Mouse (Mus musculus): ENCODE results near the gene 2610528A11Rik. TPM values are rescaled to one million over a fixed set of nuclear protein-coding genes. Genes with fewer than 3 reads are reported as not detected.
"Not testable (repeated sequence)": the region's sequence is repeated elsewhere in the genome, so short reads cannot be mapped to it uniquely, and the experiment has no call there.

2610528A11Rik gene
- polyA plus RNA-seq (2015; fragmentation: Nextera tagmentation; extraction: Ambion mirVana) = 4.7 and 5.6 TPM in 2 replicates

DNA sequence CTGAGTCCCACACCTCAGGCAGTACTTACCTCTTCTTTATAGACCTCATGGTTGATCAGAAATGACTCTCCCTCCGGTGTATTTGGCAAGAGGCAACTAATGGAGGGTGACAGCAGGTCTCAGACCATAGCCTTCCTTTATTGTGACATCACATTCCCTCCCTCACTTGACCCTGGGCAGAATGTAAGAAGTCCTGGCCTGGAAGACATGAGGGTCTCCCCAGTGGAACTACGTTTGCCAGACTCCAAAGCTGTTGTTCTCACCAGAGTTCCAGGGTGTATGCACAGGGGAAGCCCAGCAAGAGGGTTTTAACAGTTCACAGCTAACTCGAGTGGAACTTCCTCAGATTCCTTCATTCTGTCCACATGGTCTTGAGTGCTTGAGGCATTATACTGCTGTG is at the start of gene 2610528A11Rik:
Gene 2610528A11Rik (minus strand): TSS at position 101 of the 400 bp plus-strand sequence.
- DNase-seq (ENCODE audit: low spot score) = no peak

GRCm38 (mm10) chr14:37163277-37163956 is 49.6 kb upstream of the 2610528A11Rik start:
- DNase-seq (ENCODE audit: low spot score) = no peak

- DNase-seq (ENCODE audit: low spot score) = no peak
Observed at GRCm38 (mm10) chr14:37154391-37154790, 40.6 kb upstream of the 2610528A11Rik start.

DNA sequence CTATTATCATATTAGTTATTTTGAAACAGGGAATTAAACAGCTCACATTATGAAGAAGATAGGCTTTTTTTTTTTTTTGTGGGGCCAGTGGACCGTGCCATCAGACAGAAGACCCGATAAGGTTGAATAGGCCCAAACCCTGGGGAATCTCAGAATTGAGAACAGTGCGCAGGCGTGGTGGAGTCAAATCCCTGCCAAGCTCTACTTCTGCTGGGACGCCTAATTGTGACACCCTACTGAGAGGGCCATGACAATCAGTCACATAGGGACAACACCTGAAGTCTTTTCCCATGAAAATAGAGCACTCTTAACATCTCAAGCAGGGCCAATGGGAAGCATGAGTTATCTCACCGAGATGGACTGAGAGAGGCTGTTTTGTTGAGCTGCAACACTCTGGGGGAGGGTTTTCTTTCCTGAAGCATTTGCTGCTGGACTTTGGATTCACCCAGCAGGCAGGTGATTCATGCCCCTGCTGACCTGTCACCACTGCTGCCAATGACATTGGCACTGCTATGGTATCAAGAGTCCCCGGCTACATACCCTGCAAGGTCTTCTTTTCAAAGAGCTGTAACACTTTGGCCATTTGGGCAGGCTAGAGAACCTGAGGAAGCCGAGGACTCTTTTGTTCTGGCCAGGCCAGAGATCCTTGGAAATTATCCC is 25.4 kb upstream of the 2610528A11Rik start:
- no peak for DNase-seq (ENCODE audit: low spot score)

- DNase-seq (ENCODE audit: low spot score) = not testable (repeated sequence)
Observed at GRCm38 (mm10) chr14:37137596-37137995, 23.8 kb upstream of the 2610528A11Rik start.

GRCm38 (mm10) chr14:37136110-37136509 is 22.3 kb upstream of the 2610528A11Rik start:
- no peak for DNase-seq (ENCODE audit: low spot score)

DNA sequence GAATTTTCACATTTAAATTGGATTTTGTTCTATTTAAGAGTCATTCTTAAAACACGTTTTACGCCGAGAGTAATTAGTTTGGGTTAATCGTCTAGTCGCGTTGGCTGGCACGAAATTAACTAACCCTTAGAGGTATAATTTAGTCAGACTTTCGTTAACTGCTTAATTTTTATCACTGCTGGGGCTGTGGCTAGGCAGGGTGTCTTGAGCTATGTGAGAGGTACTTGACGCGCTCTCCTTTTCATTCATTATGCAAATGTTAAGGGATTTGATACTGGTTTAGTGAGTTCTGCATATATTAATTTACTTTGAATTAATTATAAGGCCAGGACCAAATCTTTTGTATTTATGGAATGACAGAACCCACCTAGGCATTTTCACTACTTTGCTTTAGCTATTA is 21.8 kb upstream of the 2610528A11Rik start:
- no peak for DNase-seq (ENCODE audit: low spot score)

- DNase-seq (ENCODE audit: low spot score) = peak; percentile 97
Observed at GRCm38 (mm10) chr14:37135127-37135593, 21.3 kb upstream of the 2610528A11Rik start, which contains the start of gene Ghitm. Gene Ghitm (minus strand): TSS chr14:37135272.

DNA sequence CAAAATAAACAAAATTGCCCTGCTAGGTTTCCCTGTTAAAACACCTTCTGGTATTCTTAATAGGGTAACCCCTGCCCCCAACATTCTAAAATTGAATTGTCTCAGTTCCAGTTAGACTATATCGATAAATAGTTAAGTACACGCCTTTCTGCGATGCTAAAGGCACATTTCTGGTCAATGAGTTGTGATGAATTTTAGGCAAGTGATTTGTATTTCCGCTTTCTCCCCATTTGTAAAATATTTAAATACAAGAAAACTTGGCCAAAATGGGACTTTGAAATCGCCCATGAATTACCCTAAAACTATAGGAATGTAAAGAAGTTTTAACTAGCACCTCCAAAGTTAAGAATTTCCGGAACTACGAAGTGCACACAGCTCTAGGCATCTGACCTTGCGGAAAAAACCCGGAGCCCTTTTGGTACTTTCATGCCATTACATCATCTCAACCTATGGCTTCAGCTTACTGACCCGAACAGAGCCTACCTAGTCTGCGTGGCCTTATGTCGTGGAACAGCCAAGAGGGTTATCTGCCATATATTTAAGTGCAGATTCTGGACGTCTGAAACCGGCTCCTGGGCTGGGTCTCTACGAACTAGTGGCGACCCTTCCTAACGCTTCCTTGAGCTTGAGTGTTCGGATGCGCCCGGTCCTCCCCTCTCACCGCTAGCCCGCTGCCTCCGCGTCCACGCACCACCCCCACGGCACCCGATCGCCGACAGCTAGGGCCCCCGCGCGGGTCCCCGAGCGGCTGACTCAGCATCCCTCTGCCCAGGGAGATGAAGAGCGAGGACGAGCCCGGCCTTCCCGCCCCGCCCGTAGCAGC is 20.7 kb upstream of the 2610528A11Rik start:
- no peak for DNase-seq (ENCODE audit: low spot score)

DNA sequence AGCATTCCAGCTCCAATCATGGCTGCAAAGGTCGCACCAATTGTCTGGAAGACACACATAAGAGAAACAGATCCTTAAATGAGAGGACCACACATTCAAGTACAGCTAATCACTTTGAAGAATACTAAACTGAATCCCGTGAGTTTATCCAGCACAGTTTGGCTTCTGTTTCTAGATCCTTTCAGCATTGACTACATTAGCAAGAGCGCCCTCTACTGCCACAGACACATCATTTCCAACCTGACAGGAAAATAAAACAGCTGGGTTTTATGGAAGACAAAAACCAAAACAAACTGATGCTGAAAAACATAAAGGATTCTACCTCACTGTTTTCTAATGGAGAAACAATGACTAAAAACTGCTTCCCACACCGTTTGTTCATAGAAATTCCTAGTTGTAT is 13.8 kb upstream of the 2610528A11Rik start:
- peak; percentile 53 for DNase-seq (ENCODE audit: low spot score)

- no peak for DNase-seq (ENCODE audit: low spot score)
Observed at GRCm38 (mm10) chr14:37119233-37119632, 5.4 kb upstream of the 2610528A11Rik start.

DNA sequence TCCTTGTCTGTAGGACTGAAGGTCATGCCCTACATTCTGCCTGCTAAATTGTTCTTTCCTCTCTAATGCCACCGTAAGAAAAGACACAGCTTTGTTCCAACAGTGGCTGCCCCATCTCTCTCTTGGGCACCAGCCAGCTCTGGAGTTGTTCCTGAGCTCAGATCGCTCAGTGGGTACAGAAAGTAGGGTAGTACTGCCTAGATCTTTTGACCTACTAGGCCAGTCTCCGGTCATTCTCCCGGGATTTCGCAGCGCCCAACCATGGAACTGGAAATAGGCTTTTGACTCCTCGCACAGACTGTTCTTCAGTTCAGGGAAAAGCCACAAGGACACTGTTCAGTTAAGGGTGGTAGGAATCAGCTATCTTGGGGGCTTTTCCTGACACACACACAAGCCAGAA is 891 bp downstream of the 2610528A11Rik start:
- no peak for DNase-seq (ENCODE audit: low spot score)

- DNase-seq (ENCODE audit: low spot score) = no peak
Observed at GRCm38 (mm10) chr14:37111371-37111770, 2.5 kb downstream of the 2610528A11Rik start.

GRCm38 (mm10) chr14:37110456-37110855 is 3.4 kb downstream of the 2610528A11Rik start:
- no peak for DNase-seq (ENCODE audit: low spot score)

- DNase-seq (ENCODE audit: low spot score) = no peak
Observed at GRCm38 (mm10) chr14:37109975-37110374, 3.8 kb downstream of the 2610528A11Rik start.

- DNase-seq (ENCODE audit: low spot score) = no peak
Observed at GRCm38 (mm10) chr14:37109460-37109859, 4.4 kb downstream of the 2610528A11Rik start.

DNA sequence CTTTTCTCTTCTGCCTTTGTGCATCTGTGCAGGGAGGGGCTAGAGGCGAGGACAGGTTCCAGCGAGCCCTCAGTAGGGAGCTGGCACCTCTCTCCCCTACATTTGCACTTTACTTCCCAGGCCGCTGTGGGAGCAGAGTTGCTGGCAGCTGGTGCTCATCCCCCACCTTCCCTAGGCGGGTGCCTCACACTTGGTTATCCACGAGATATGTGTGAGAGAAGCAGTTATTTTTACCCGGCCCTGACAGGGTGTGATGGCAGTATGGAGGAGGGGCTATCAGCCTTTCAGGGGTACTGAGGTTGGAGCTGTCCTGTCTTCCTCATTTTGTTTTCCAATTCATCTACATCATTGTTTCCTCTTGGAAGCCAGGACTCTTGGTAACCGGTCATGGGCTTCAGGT is 8.0 kb downstream of the 2610528A11Rik start:
- no peak for DNase-seq (ENCODE audit: low spot score)

DNA sequence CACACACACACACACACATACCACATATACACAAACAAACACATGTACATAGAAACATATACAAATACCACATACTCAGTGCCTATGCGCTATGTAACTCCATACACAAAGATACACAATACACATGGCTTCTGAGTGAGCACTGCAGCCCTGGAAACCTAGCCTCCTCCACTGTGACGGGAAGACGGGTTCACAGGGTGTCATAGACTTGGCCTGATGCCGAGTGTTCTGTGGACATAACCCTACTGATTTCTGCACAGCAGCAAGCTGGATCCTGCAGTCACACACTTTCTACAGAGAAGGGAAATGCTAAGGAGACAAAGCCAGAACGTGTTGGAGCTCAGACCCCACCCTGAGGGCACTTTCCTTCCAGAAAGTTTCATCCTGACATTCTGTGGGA is 9.1 kb downstream of the 2610528A11Rik start:
- no peak for DNase-seq (ENCODE audit: low spot score)

DNA sequence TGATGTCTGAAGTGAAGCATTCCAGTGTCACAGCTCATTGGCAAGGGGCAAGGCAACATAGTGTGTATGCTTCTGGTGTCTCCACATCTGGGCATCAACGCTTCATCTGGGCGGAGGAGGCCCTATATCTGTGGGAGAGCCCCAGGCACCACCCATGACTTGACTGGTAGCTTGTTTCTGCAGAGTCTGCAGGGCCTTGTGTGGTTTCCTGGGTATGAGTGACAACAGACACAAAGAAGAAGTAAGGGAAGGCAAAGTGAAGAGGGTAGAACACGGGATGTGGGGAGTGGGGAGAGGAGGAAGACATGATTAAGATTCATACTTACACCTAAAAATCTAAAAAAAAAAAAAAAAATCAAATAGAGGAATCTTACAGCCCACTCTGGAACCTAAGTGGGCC is 11.3 kb downstream of the 2610528A11Rik start:
- no peak for DNase-seq (ENCODE audit: low spot score)

DNA sequence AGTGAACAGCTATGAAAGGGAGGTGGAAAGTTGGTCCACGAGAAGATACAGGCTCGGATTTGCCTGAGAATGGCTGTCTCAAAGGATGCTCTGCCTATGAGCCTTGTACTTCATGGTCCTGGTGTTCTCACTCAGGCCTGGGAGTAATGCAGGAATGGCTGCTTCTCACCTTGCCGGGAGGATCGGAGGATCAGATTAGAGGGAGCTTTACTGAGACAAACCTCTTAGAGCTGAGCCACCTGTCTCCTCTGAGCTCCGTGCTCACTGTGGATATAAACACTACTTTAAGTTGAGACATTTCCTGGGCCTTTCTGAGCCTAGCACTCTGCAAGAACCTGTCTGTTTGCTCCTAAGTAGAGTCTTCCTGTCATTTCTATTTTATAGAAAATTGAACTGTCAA is 12.3 kb downstream of the 2610528A11Rik start:
- no peak for DNase-seq (ENCODE audit: low spot score)

DNA sequence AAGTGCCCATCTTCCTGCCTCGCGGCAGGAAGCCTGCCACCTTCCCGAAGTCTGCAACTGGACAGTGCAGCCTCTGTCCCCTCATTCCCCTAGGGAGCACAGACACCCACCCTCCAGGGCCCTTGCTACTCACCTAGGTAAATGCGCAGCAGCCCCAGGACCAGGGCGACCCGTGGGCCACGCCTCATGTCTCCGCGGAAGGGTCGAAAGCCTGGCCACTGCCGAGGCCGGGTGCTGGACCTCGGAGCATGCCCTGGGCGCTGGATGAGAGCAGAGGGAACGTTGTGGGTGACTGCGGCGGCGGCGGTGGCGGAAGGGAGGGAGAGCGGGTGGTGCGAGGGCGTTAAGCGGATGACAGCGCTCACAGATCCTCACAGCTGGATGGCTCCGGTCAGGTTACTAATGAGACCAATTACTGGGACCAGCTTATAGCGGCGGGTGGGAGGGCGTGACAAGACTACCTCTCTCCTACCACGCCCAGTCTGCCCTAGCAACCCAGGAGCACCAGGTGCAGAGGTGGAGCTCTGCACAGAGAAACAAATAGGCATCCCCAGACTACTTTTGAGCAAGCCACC is 15.8 kb downstream of the 2610528A11Rik start, which contains the start of gene Cdhr1:
Gene Cdhr1 (minus strand): TSS at position 392 of the 575 bp plus-strand sequence.
- no peak for DNase-seq (ENCODE audit: low spot score)

Measured in thymus, postnatal 0 days (tissue).